Mouse (Mus musculus) lung, adult 2 months (tissue): ENCODE measurements around the gene Akap4.

Source experiments
- CTCF ChIP-seq: fragments of 200-500 bp; IDR thresholded peaks from 2 replicates; pipeline ENCODE4 v1.5.1; 2011; ENCODE audit warnings: mild to moderate bottlenecking, low read length, control low read depth; ENCODE audit not compliant: insufficient read depth
- POLR2A ChIP-seq: fragments of 200-500 bp; IDR thresholded peaks from 2 replicates; pipeline ENCODE4 v1.6.1; 2011; ENCODE audit warnings: low read depth, mild to moderate bottlenecking, control low read depth, low read length, borderline replicate concordance; ENCODE audit errors: extremely low read depth

DNA sequence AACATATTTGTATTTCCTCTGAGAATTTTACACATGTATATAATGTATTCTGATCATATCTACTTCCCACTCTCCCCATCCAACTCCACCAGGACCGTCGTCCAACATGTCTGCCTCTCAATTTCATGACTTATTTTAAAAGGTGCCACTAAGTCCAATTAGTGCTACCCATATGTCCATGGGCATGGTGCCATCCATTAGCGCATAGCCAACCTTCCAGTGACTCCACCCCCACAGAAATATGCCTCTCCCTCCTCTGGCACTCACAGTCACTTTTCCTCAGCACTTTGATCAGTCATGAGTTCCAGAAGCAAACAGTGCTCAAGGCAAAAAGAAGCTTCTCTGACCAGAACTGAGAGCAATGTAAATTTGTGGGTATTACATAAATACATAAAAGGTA is 47.6 kb downstream of the Akap4 start:
- TF ChIP-seq POLR2A (no peak), CTCF (no peak)
